Mouse (Mus musculus) liver, postnatal 0 days (tissue): ENCODE data around the gene Tec.

ENCODE experiments used
- CTCF ChIP-seq: sonication (generic); IDR thresholded peaks from 2 replicates; pipeline ENCODE4 v1.5.1; 2016; ENCODE audit warnings: antibody characterized with exemption, low read depth
- EP300 ChIP-seq: IDR thresholded peaks from 2 replicates; pipeline ENCODE4 v1.6.1; 2016; ENCODE audit warnings: antibody characterized with exemption, low read depth, mild to moderate bottlenecking

GRCm38 (mm10) chr5:72866260-72866905 lies 1.9 kb downstream of the Tec start:
- TF ChIP-seq CTCF = no peak
- TF ChIP-seq EP300 = no peak
